Mouse (Mus musculus) stomach, postnatal 0 days (tissue): ENCODE results near the gene Lrrc15. TPM values are rescaled to one million over a fixed set of nuclear protein-coding genes. Genes with fewer than 3 reads are reported as not detected.

Source experiments
- ATAC-seq: fragments of 200-750 bp; cut with Nextera tagmentation; 2 replicates; pipeline ENCODE4 v1.8.0; 2017; ENCODE audit not compliant: low FRiP score, low TSS enrichment
- DNase-seq: peaks from one replicate; pipeline ENCODE4 v3.0.0-alpha.2; 2016; ENCODE audit warnings: low spot score
- H3K27ac ChIP-seq: fragments of 300-500 bp; sonication (generic); replicated peaks from 2 replicates; pipeline ENCODE4 v1.5.1; 2014; ENCODE audit warnings: mild to moderate bottlenecking, control low read depth
- H3K27me3 ChIP-seq: fragments of 300-500 bp; sonication (generic); 2 replicates; pipeline ENCODE4 v1.6.1; 2014; ENCODE audit warnings: low read length; ENCODE audit not compliant: control insufficient read depth, insufficient read depth
- H3K36me3 ChIP-seq: fragments of 300-500 bp; sonication (generic); 2 replicates; pipeline ENCODE4 v1.6.1; 2014; ENCODE audit warnings: low read length, mixed read lengths; ENCODE audit not compliant: control insufficient read depth, insufficient read depth
- H3K4me1 ChIP-seq: fragments of 300-500 bp; sonication (generic); replicated peaks from 2 replicates; pipeline ENCODE4 v1.6.1; 2014; ENCODE audit warnings: antibody characterized with exemption; ENCODE audit not compliant: control insufficient read depth, insufficient read depth
- H3K4me2 ChIP-seq: fragments of 300-500 bp; sonication (generic); replicated peaks from 2 replicates; pipeline ENCODE4 v1.6.1; 2014; ENCODE audit warnings: low read depth, mild to moderate bottlenecking, control low read depth, moderate library complexity
- H3K4me3 ChIP-seq: fragments of 300-500 bp; sonication (generic); 2 replicates; pipeline ENCODE4 v1.5.1; 2014; ENCODE audit warnings: low read depth, low read length, control low read depth
- H3K9ac ChIP-seq: fragments of 300-500 bp; sonication (generic); 2 replicates; pipeline ENCODE4 v1.6.1; 2014; ENCODE audit warnings: mild to moderate bottlenecking, low read length, control low read depth, mixed read lengths
- H3K9me3 ChIP-seq: fragments of 300-500 bp; sonication (generic); 2 replicates; pipeline ENCODE4 v1.6.1; 2016; ENCODE audit warnings: low read length; ENCODE audit not compliant: control insufficient read depth
- CTCF ChIP-seq: IDR thresholded peaks from 2 replicates; pipeline ENCODE4 v1.5.1; 2016; ENCODE audit warnings: antibody characterized with exemption, low read depth, mild to moderate bottlenecking, moderate library complexity
- EP300 ChIP-seq: optimal IDR thresholded peaks from 2 replicates; pipeline ENCODE3; 2016; ENCODE audit warnings: antibody characterized with exemption
- WGBS: fragments of 180-500 bp; shearing (Covaris S2); extraction: QIAGEN DNeasy Blood & Tissue Kit; methylation state at CpG from one replicate; pipeline ENCODE4 v1.1.7; 2014; 5-methylcytosine and 5-hydroxymethylcytosine counted together
- polyA plus RNA-seq: library from polyadenylated mRNA; unstranded; fragments of >200 nt; fragmentation: Nextera tagmentation; extraction: Ambion mirVana; gene quantifications from 2 replicates; pipeline ENCODE4 v1.2.1, GENCODE M21; 2015

Lrrc15 gene
- 0.76 and 0.87 TPM in 2 replicates for polyA plus RNA-seq

DNA sequence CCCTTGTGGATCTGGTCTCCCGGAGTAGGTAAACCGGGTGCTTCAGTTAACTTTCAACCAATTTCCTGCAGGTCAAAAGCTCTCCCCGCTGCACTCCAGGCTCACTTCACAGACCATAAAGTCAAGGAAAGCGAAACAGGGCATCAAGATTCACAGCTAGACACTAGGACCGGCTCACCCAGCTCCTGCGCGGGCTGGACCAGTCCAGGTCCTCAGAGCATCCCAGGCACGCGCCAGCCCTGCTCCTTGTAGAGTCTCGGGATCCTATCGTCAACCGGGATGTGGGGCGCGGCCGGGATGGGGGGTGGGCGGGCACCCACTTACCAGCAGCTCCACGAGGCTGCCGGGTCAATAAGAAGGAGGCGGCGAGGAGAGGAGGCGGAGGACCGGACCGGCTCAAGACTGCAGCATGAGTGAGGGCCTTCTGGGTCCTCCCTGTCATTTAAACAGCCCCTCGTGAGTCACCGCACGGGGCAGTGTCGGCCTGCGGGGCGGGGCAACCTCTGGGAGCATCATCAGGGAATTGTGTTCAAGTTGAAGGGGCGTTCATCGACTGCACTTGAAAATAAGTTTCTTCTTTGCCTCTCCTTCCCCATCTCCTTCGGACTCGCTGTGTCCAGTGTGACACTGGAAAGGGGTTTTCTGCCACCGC lies at the start of gene Lrrc15:
TSS of gene Lrrc15 (minus strand) at position 413 of the 652 bp plus-strand sequence.
- H3K4me2 ChIP-seq, result peak within 1 kb of the TSS; percentile 40
- H3K4me3 ChIP-seq, result peak within 1 kb of the TSS; percentile 23
- no peaks in the 10 kb centered on the region for H3K9me3 ChIP-seq
- H3K9ac ChIP-seq, result 0 out of 2 replicates have a peak within 1 kb of the TSS, but pooled peaks have one; percentile 5
- peak; percentile 29 for ATAC-seq
- H3K27me3 ChIP-seq, result no peaks in the 10 kb centered on the region
- no peaks in the 10 kb centered on the region for H3K36me3 ChIP-seq
- DNase-seq, result peak; percentile 42
- WGBS, result 12% methylated on average over 34 of the region's 34 CpGs
- peak; percentile 54 for TF ChIP-seq CTCF
- no peak for TF ChIP-seq EP300
- H3K4me1 ChIP-seq, result no peaks in the 10 kb centered on the region
- no peak within 1 kb of the TSS for H3K27ac ChIP-seq

DNA sequence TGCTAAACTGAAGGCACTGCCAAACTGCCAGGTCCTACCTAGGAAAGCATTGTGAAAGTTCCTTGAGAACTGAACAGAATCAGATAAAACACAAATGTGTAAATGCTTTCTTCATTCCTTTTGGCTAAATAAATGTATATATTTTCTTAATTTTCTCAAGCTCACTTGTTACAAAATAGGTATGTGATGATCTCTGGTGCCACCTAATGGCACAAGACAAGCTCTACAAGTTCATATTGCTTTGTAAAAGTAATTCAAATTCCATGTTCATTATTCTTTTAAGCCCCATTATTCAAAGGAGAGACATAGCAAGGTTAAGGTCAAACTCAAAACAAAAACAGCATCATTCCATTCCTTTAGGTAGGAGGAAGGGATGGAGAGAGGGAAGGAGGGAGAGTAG lies 31.2 kb upstream of the Lrrc15 start:
- H3K27me3 ChIP-seq, result no peaks in the 10 kb centered on the region
- ATAC-seq (no peak), DNase-seq (no peak)
- no peak overlapping the region for H3K4me3 ChIP-seq
- TF ChIP-seq CTCF (peak; percentile 80), EP300 (no peak)
- H3K27ac ChIP-seq, result no peak overlapping the region
- no peaks in the 10 kb centered on the region for H3K36me3 ChIP-seq
- no peak overlapping the region for H3K4me2 ChIP-seq
- no peaks in the 10 kb centered on the region; the same call in 1 of the 2 replicates for H3K4me1 ChIP-seq
- H3K9ac ChIP-seq, result no peak overlapping the region
- no peaks in the 10 kb centered on the region for H3K9me3 ChIP-seq

DNA sequence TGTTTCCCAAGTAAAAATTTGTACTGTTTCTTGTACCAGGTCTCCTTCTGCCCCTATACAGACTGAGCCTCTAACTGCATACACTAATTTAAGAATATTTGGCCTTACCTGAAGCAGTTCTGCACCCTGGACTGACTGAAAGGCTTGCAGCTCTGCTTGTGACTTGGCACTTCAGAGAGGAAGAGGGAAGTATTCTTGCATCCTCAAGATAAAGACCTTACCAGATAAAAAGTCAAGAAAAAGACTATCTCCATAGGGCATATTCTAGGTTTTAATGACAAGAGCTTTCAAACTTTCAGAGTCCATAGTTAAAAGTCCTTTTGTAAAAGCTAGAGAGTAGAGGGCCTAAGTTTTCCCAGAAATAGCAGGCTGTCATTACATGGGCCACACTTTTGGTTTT lies 27.6 kb upstream of the Lrrc15 start, which contains the start of gene Gp5:
TSS of gene Gp5 (minus strand) at position 133 of the 400 bp plus-strand sequence.
- Histone ChIP-seq H3K4me2 (peak within 1 kb of the TSS; percentile 97), H3K36me3 (no peaks in the 10 kb centered on the region), H3K4me1 (no peaks in the 10 kb centered on the region; the same call in 1 of the 2 replicates), H3K4me3 (peak within 1 kb of the TSS; percentile 56; the same call in 1 of the 2 replicates), H3K9ac (no peak within 1 kb of the TSS), H3K27ac (no peak within 1 kb of the TSS), H3K27me3 (peaks cover 3% of the 10 kb centered on the region; the same call in 1 of the 2 replicates), H3K9me3 (no peaks in the 10 kb centered on the region)
- DNase-seq, result no peak
- TF ChIP-seq CTCF (no peak), EP300 (no peak)
- ATAC-seq, result no peak

DNA sequence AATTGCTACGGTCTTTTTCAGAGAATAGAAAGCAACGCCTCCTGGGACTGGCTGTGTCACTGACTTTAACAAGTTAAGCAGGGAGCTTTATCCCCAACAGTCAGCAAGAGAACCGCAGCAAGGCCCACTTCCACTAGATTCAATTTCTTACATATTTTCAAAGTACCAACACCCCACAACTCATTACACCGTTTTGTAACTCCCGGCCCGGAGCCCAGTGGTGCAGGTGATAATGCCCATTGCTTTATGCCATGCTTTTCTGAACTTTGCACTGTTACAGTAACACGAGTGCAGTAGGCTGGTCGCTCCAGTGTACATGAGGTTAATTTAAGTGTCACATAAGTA lies 27.1 kb upstream of the Lrrc15 start:
- H3K4me3 ChIP-seq, result no peak overlapping the region
- DNase-seq, result no peak
- H3K9me3 ChIP-seq, result no peaks in the 10 kb centered on the region
- ATAC-seq, result no peak
- no peak overlapping the region for H3K4me2 ChIP-seq
- WGBS, result 71% methylated on average over 8 of the region's 8 CpGs
- H3K27me3 ChIP-seq, result peaks cover 3% of the 10 kb centered on the region; the same call in 1 of the 2 replicates
- no peak overlapping the region for H3K9ac ChIP-seq
- H3K27ac ChIP-seq, result no peak overlapping the region
- no peaks in the 10 kb centered on the region; the same call in 1 of the 2 replicates for H3K4me1 ChIP-seq
- TF ChIP-seq CTCF, result no peak
- no peak for TF ChIP-seq EP300
- H3K36me3 ChIP-seq, result no peaks in the 10 kb centered on the region

DNA sequence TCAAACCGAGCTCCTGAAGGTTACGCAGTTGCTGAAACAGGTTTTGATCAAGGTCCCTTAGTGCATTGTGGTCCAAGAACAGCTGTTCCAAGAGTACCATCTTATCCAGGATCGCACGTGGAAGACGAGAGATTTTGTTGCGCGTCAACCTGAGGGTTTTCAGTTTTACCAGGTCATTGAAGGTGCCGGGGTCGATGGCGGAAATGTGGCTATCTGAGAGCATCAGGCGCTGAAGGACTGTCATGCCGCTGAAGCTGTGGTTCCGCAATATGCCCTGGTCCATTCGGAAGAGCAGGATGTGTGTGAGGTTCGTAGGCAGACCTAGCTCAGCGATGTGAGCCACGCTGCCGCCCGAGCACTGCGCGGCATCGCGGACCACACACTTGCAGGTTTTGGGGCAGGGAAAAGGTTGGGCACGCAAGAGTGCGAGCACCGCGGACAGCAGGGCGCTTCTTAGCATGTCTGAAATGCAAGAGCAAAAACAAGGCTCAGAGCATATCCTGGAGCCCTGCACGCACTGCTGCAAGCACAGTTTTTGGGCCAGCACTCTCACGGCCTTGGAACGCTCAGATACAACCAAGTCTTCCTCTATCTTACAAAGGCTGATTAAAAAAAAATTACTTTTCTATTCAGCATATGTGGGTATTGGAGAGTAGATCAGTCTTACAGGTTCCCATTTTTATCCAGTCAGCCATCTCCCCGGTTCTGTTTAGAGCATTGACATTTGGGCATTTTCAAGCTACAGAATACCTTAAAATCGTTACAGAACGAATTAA lies 26.5 kb upstream of the Lrrc15 start:
- no peak for TF ChIP-seq CTCF
- no peak for TF ChIP-seq EP300
- Histone ChIP-seq H3K9me3 (no peaks in the 10 kb centered on the region), H3K27me3 (peaks cover 3% of the 10 kb centered on the region; the same call in 1 of the 2 replicates), H3K27ac (no peak overlapping the region), H3K4me2 (peak overlapping the region; percentile 97), H3K4me3 (peak overlapping the region; percentile 56), H3K4me1 (no peaks in the 10 kb centered on the region; the same call in 1 of the 2 replicates), H3K9ac (peak overlapping the region; percentile 58), H3K36me3 (no peaks in the 10 kb centered on the region)
- ATAC-seq (0 out of 2 replicates have a peak, but pooled peaks have one; percentile 21), DNase-seq (no peak)
- WGBS, result 10% methylated on average over 34 of the region's 34 CpGs
